In the genomic region with DNA sequence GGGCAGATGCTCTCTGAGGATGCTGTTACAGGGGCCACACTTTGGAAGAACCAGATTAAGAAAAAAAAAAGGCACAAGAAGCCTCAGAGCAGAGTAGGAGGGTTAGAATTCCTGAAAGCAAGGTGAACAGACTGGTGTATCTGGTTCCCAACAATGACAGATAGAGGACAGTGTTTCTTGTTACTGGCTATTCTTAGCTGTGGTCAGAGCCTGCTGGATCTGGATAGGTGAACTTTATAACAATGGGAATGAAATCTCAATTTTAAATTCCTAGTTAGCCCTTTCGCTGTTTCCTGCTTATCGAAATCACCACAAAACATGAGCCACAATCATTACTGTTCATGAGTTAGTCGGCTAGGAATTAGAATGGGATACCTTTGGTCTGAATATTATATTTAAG, we compare ENCODE assay signal across 26 mouse cellular contexts.
"Had no signal": no experiment of that assay in that cellular context is flagged by ENCODE, and none has a peak within 500 bp of the region (broad histone marks: within the 10 kb centered on the region; RNA-seq: fewer than 3 reads in every experiment).

No protein-coding gene starts in this region.

- H3K4me1 ChIP-seq: liver, embryonic 12.5 days; liver, embryonic 15.5 days; lung, embryonic 15.5 days; megakaryocyte, embryonic 14.5 days; midbrain, embryonic 10.5 days; neural tube, embryonic 13.5 days; stomach, embryonic 15.5 days had no signal

- DNase-seq: kidney, postnatal 25 days; layer of hippocampus, adult 9-11 months; left cerebral cortex, postnatal 4 days; lung, adult 18-20 months; lung, postnatal 10 days; lung, postnatal 36 days; retina, postnatal 1 day; right cerebral cortex, postnatal 25 days; spleen, adult 18-20 months; thymus, adult 18-20 months; thymus, postnatal 4 days had no signal

- H3K27ac ChIP-seq: kidney, postnatal 0 days; layer of hippocampus, adult 2 months; left cerebral cortex, adult 2 months; limb, embryonic 12.5 days; limb, embryonic 15.5 days; liver, embryonic 12.5 days; liver, embryonic 15.5 days; lung, embryonic 15.5 days; midbrain, embryonic 10.5 days; midbrain, embryonic 13.5 days; neural tube, embryonic 13.5 days; stomach, embryonic 15.5 days had no signal

- H3K9me3 ChIP-seq: limb, embryonic 12.5 days; limb, embryonic 15.5 days; liver, embryonic 12.5 days; liver, embryonic 15.5 days; lung, embryonic 15.5 days; midbrain, embryonic 10.5 days; midbrain, embryonic 13.5 days; neural tube, embryonic 13.5 days; stomach, embryonic 15.5 days had no signal

- ATAC-seq: liver, embryonic 12.5 days; midbrain, embryonic 13.5 days; midbrain, embryonic 16.5 days had no signal

- H3K27me3 ChIP-seq: limb, embryonic 12.5 days; limb, embryonic 15.5 days; liver, embryonic 12.5 days; liver, embryonic 15.5 days; lung, embryonic 15.5 days; megakaryocyte, embryonic 14.5 days; midbrain, embryonic 13.5 days; neural tube, embryonic 13.5 days; stomach, embryonic 15.5 days had no signal

- H3K9ac ChIP-seq: limb, embryonic 12.5 days; limb, embryonic 15.5 days; liver, embryonic 12.5 days; liver, embryonic 15.5 days; lung, embryonic 15.5 days; midbrain, embryonic 13.5 days; neural tube, embryonic 13.5 days; stomach, embryonic 15.5 days had no signal

- H3K4me2 ChIP-seq: limb, embryonic 12.5 days; limb, embryonic 15.5 days; liver, embryonic 12.5 days; liver, embryonic 15.5 days; lung, embryonic 15.5 days; midbrain, embryonic 13.5 days; neural tube, embryonic 13.5 days; stomach, embryonic 15.5 days had no signal

- H3K4me3 ChIP-seq: layer of hippocampus, adult 2 months; left cerebral cortex, adult 2 months; limb, embryonic 12.5 days; limb, embryonic 15.5 days; liver, embryonic 12.5 days; liver, embryonic 15.5 days; lung, embryonic 15.5 days; megakaryocyte, embryonic 14.5 days; midbrain, embryonic 10.5 days; midbrain, embryonic 13.5 days; myocyte; neural tube, embryonic 13.5 days; stomach, embryonic 15.5 days had no signal

- H3K36me3 ChIP-seq: limb, embryonic 12.5 days; limb, embryonic 15.5 days; liver, embryonic 12.5 days; liver, embryonic 15.5 days; lung, embryonic 15.5 days; midbrain, embryonic 10.5 days; midbrain, embryonic 13.5 days; neural tube, embryonic 13.5 days; stomach, embryonic 15.5 days had no signal
